Mouse (Mus musculus) left cerebral cortex, adult 6 months (tissue): Measurements from ENCODE around the gene Smim15. TPM values are rescaled to one million over a fixed set of nuclear protein-coding genes. Genes with fewer than 3 reads are reported as not detected.

Source experiments
- long read RNA-seq, 2 experiments: library from polyadenylated mRNA; unstranded; transcript quantifications; one replicate each; pipeline ENCODE4 v2.0.0; 2019 to 2020
- polyA plus RNA-seq: library from polyadenylated mRNA; unstranded; fragments of <200 nt; fragmentation: Nextera tagmentation; gene quantifications from 2 replicates; pipeline ENCODE4 v1.2.3, GENCODE M21; 2021

Smim15 gene
- 59.2 and 77.4 TPM in 2 replicates for polyA plus RNA-seq
- long read RNA-seq, experiment 1, transcript Smim15-201 (3 exons, 1,918 nt), result major isoform, 544 of 670 reads
- long read RNA-seq, experiment 1, transcript Smim15-203 (2 exons, 830 nt), result minor isoform, 74 of 670 reads
- long read RNA-seq, experiment 1, transcript Smim15-206 (3 exons, 1,092 nt), result minor isoform, 13 of 670 reads
- long read RNA-seq, experiment 1, transcript Smim15-205 (3 exons, 2,097 nt), result minor isoform, 26 of 670 reads
- long read RNA-seq, experiment 1, partial matches to known transcripts, result 0 of 670 reads
- long read RNA-seq, experiment 1, other reads (novel, unspliced or antisense), result 12 of 670 reads
- long read RNA-seq, experiment 2, transcript Smim15-201 (3 exons, 1,918 nt), result major isoform, 80 of 116 reads
- long read RNA-seq, experiment 2, transcript Smim15-203 (2 exons, 830 nt), result minor isoform, 18 of 116 reads
- long read RNA-seq, experiment 2, partial matches to known transcripts, result 0 of 116 reads
- long read RNA-seq, experiment 2, other reads (novel, unspliced or antisense), result 13 of 116 reads

GRCm38 (mm10) chr13:108044222-108044941 is at the start of gene Smim15:
Smim15 (plus strand) TSS chr13:108044446.

Other genes with a start within 250 kb of the Smim15 start
- 110 and 121 TPM in 2 replicates for gene Ndufaf2, start 114.2 kb downstream of the Smim15 start, polyA plus RNA-seq
- gene Ercc8, start 114.3 kb downstream of the Smim15 start, polyA plus RNA-seq, result 6.6 and 11.5 TPM in 2 replicates
- 10.1 and 10.5 TPM in 2 replicates for gene Elovl7, start 170.0 kb downstream of the Smim15 start, polyA plus RNA-seq